Mouse (Mus musculus): ENCODE measurements around the gene Gm49354. TPM values are rescaled to one million over a fixed set of nuclear protein-coding genes. Genes with fewer than 3 reads are reported as not detected.
"Not testable (repeated sequence)": the region's sequence is repeated elsewhere in the genome, so short reads cannot be mapped to it uniquely, and the experiment has no call there.

Gene Gm49354
- total and polyA plus RNA-seq, 3 experiments, result not detected

GRCm38 (mm10) chr13:59713710-59714109 lies 68.3 kb downstream of the Gm49354 start:
- intact Hi-C loops (cut with DNase I), result no loop called here
- DNase-seq, result no peak
- H3K9ac ChIP-seq (ENCODE audit: low read depth, low read length), result no peak overlapping the region
- H3K4me3 ChIP-seq, result no peak overlapping the region
- no peak overlapping the region for H3K27ac ChIP-seq
- no peaks in the 10 kb centered on the region for H3K4me1 ChIP-seq (ENCODE audit: control insufficient read depth, insufficient read depth, low read length)
- WGBS, result 51% methylated on average over 3 of the region's 3 CpGs
- H3K27me3 ChIP-seq (ENCODE audit: control insufficient read depth, insufficient read depth, low read length), result no peaks in the 10 kb centered on the region
- H3K36me3 ChIP-seq (ENCODE audit: control insufficient read depth, insufficient read depth, low read length), result no peaks in the 10 kb centered on the region
- TF ChIP-seq EP300 (IDR thresholded peaks at IDR 0.05; ENCODE audit: insufficient read depth, low read depth, low read length) (no peak), POLR2A (IDR thresholded peaks at IDR 0.05; ENCODE audit: insufficient read depth, low read depth, low read length) (no peak), CTCF (IDR thresholded peaks at IDR 0.05) (no peak)
- no peaks in the 10 kb centered on the region for H3K79me2 ChIP-seq (replicated peaks; ENCODE audit: control insufficient read depth, insufficient read depth, low read length)

GRCm38 (mm10) chr13:59711984-59712383 lies 70.1 kb downstream of the Gm49354 start, which contains the start of gene Spata31d1b:
Gene Spata31d1b (plus strand): TSS chr13:59712284.
- H3K27ac ChIP-seq; H3K4me3 ChIP-seq; H3K9ac ChIP-seq (ENCODE audit: low read depth, low read length); H3K36me3 ChIP-seq (ENCODE audit: control insufficient read depth, insufficient read depth, low read length); H3K27me3 ChIP-seq (ENCODE audit: control insufficient read depth, insufficient read depth, low read length); H3K4me1 ChIP-seq (ENCODE audit: control insufficient read depth, insufficient read depth, low read length); H3K79me2 ChIP-seq (replicated peaks; ENCODE audit: control insufficient read depth, insufficient read depth, low read length); intact Hi-C loops (cut with DNase I); DNase-seq: not testable (repeated sequence)
- WGBS, result 65% methylated on average over 3 of the region's 3 CpGs

- no peak within 1 kb of the TSS for H3K9ac ChIP-seq (ENCODE audit: low read depth, low read length)
- TF ChIP-seq EP300 (IDR thresholded peaks at IDR 0.05; ENCODE audit: insufficient read depth, low read depth, low read length) (no peak), POLR2A (IDR thresholded peaks at IDR 0.05; ENCODE audit: insufficient read depth, low read depth, low read length) (no peak), CTCF (IDR thresholded peaks at IDR 0.05) (no peak)
- H3K4me3 ChIP-seq, result no peak within 1 kb of the TSS
These were observed 71.8 kb downstream of the Gm49354 start, which contains the start of gene Spata31d1a for GRCm38 (mm10) chr13:59710230-59710629. Gene Spata31d1a (minus strand): TSS chr13:59710330.

More at GRCm38 (mm10) chr13:59710230-59710629, 71.8 kb downstream of the Gm49354 start, which contains the start of gene Spata31d1a:
- no peak within 1 kb of the TSS for H3K27ac ChIP-seq
- H3K4me1 ChIP-seq (ENCODE audit: control insufficient read depth, insufficient read depth, low read length), result no peaks in the 10 kb centered on the region
- no peaks in the 10 kb centered on the region for H3K36me3 ChIP-seq (ENCODE audit: control insufficient read depth, insufficient read depth, low read length)
- WGBS, result 87% methylated on average over 15 of the region's 15 CpGs
- intact Hi-C loops (cut with DNase I), result no loop called here
- H3K79me2 ChIP-seq (replicated peaks; ENCODE audit: control insufficient read depth, insufficient read depth, low read length), result no peaks in the 10 kb centered on the region
- H3K27me3 ChIP-seq (ENCODE audit: control insufficient read depth, insufficient read depth, low read length), result no peaks in the 10 kb centered on the region
- no peak for DNase-seq

Other genes with a start within 250 kb of the Gm49354 start
- gene Agtpbp1, start 197.0 kb downstream of the Gm49354 start, total RNA-seq (2021), result 100 to 1,000 TPM; 151 to 173 TPM
- gene Agtpbp1, start 197.0 kb downstream of the Gm49354 start, polyA plus RNA-seq (2012; rRNA removed), result 27.9 and 62.9 TPM in 2 replicates
- gene Naa35, start 197.0 kb downstream of the Gm49354 start, total RNA-seq (2021), result 100 to 1,000 TPM in 1 of 2 experiments, 10 to 100 TPM in 1; 79.9 to 106 TPM
- 28.0 and 67.3 TPM in 2 replicates for gene Naa35, start 197.0 kb downstream of the Gm49354 start, polyA plus RNA-seq (2012; rRNA removed)
- 10 to 100 TPM; 11.4 to 16.2 TPM for gene Golm1, start 106.4 kb downstream of the Gm49354 start, total RNA-seq (2021)
- gene Golm1, start 106.4 kb downstream of the Gm49354 start, polyA plus RNA-seq (2012; rRNA removed), result 6.5 and 8.8 TPM in 2 replicates
- gene 4921517D22Rik, start 88.1 kb downstream of the Gm49354 start, total RNA-seq (2021), result not detected
- not detected in 2 replicates for gene 4921517D22Rik, start 88.1 kb downstream of the Gm49354 start, polyA plus RNA-seq (2012; rRNA removed)
- gene Spata31d1a, start 71.9 kb downstream of the Gm49354 start, total RNA-seq (2021), result not detected
- 0.09 and 0.14 TPM in 2 replicates for gene Spata31d1a, start 71.9 kb downstream of the Gm49354 start, polyA plus RNA-seq (2012; rRNA removed)
- not detected for gene Spata31d1b, start 70.0 kb downstream of the Gm49354 start, total RNA-seq (2021)
- gene Spata31d1b, start 70.0 kb downstream of the Gm49354 start, polyA plus RNA-seq (2012; rRNA removed), result 0.03 and 0.04 TPM in 2 replicates
- not detected for gene Spata31d1d, start 50.5 kb downstream of the Gm49354 start, total RNA-seq (2021)
- gene Spata31d1d, start 50.5 kb downstream of the Gm49354 start, polyA plus RNA-seq (2012; rRNA removed), result 0.04 and 0.06 TPM in 2 replicates
- gene 1700014D04Rik, start 35.5 kb downstream of the Gm49354 start, total RNA-seq (2021), result not detected
- gene 1700014D04Rik, start 35.5 kb downstream of the Gm49354 start, polyA plus RNA-seq (2012; rRNA removed), result 0.09 TPM in 1 of 2 replicates, not detected in the other
- 100 to 1,000 TPM; 233 to 239 TPM for gene Isca1, start 12.4 kb downstream of the Gm49354 start, total RNA-seq (2021)
- gene Isca1, start 12.4 kb downstream of the Gm49354 start, polyA plus RNA-seq (2012; rRNA removed), result 326 and 509 TPM in 2 replicates
- gene Tut7, start 40.9 kb upstream of the Gm49354 start, total RNA-seq (2021), result 10 to 100 TPM; 41.6 to 45.1 TPM
- 10.3 and 16.3 TPM in 2 replicates for gene Tut7, start 40.9 kb upstream of the Gm49354 start, polyA plus RNA-seq (2012; rRNA removed)

Data from heart, adult 2 months (tissue).